Mouse (Mus musculus): ENCODE data around the gene Xlr4b. TPM values are rescaled to one million over a fixed set of nuclear protein-coding genes. Genes with fewer than 3 reads are reported as not detected.

The Xlr4b gene
- polyA plus RNA-seq, 1 experiment from 2014 or later = 0.65 TPM

Other genes starting within 250 kb of the Xlr4b start
- gene Zfp185, start 227.0 kb upstream of the Xlr4b start, polyA plus RNA-seq (2016; fragmentation: Nextera tagmentation; extraction: Ambion mirVana) = 3.7 and 5.6 TPM in 2 replicates
- 0.09 TPM in 1 of 2 replicates, not detected in the other for gene Pnma5, start 177.2 kb upstream of the Xlr4b start, polyA plus RNA-seq (2016; fragmentation: Nextera tagmentation; extraction: Ambion mirVana)
- gene Pnma3, start 149.5 kb upstream of the Xlr4b start, polyA plus RNA-seq (2016; fragmentation: Nextera tagmentation; extraction: Ambion mirVana) = 0.14 and 0.37 TPM in 2 replicates
- 0.64 and 0.65 TPM in 2 replicates for gene Xlr4a, start 131.9 kb upstream of the Xlr4b start, polyA plus RNA-seq (2016; fragmentation: Nextera tagmentation; extraction: Ambion mirVana)
- gene Xlr3a, start 117.2 kb upstream of the Xlr4b start, polyA plus RNA-seq (2016; fragmentation: Nextera tagmentation; extraction: Ambion mirVana) = 2.5 and 3.5 TPM in 2 replicates
- 0.09 and 0.16 TPM in 2 replicates for gene Gm14685, start 97.3 kb upstream of the Xlr4b start, polyA plus RNA-seq (2016; fragmentation: Nextera tagmentation; extraction: Ambion mirVana)
- not detected in 2 replicates for gene Xlr5b, start 65.5 kb upstream of the Xlr4b start, polyA plus RNA-seq (2016; fragmentation: Nextera tagmentation; extraction: Ambion mirVana)
- gene DXBay18, start 64.9 kb upstream of the Xlr4b start, polyA plus RNA-seq (2016; fragmentation: Nextera tagmentation; extraction: Ambion mirVana) = 0.12 TPM in 1 of 2 replicates, not detected in the other
- not detected in 2 replicates for gene Spin2d, start 37.3 kb upstream of the Xlr4b start, polyA plus RNA-seq (2016; fragmentation: Nextera tagmentation; extraction: Ambion mirVana)
- 11.7 and 12.6 TPM in 2 replicates for gene Xlr3b, start 22.1 kb upstream of the Xlr4b start, polyA plus RNA-seq (2016; fragmentation: Nextera tagmentation; extraction: Ambion mirVana)
- 8.4 and 9.4 TPM in 2 replicates for gene F8a, start 14.0 kb downstream of the Xlr4b start, polyA plus RNA-seq (2016; fragmentation: Nextera tagmentation; extraction: Ambion mirVana)
- 0.15 TPM in 2 replicates for gene Xlr4c, start 28.8 kb downstream of the Xlr4b start, polyA plus RNA-seq (2016; fragmentation: Nextera tagmentation; extraction: Ambion mirVana)
- 0.18 and 0.47 TPM in 2 replicates for gene Xlr3c, start 51.1 kb downstream of the Xlr4b start, polyA plus RNA-seq (2016; fragmentation: Nextera tagmentation; extraction: Ambion mirVana)
- gene Xlr5a, start 78.6 kb downstream of the Xlr4b start, polyA plus RNA-seq (2016; fragmentation: Nextera tagmentation; extraction: Ambion mirVana) = not detected in 2 replicates
- not detected in 2 replicates for gene Xlr5c, start 78.6 kb downstream of the Xlr4b start, polyA plus RNA-seq (2016; fragmentation: Nextera tagmentation; extraction: Ambion mirVana)
- gene Gm45015, start 122.5 kb downstream of the Xlr4b start, polyA plus RNA-seq (2016; fragmentation: Nextera tagmentation; extraction: Ambion mirVana) = not detected in 2 replicates
- 19.1 and 20.8 TPM in 2 replicates for gene Zfp275, start 128.3 kb downstream of the Xlr4b start, polyA plus RNA-seq (2016; fragmentation: Nextera tagmentation; extraction: Ambion mirVana)
- not detected in 2 replicates for gene Gm18336, start 184.4 kb downstream of the Xlr4b start, polyA plus RNA-seq (2016; fragmentation: Nextera tagmentation; extraction: Ambion mirVana)
- 0.12 and 0.18 TPM in 2 replicates for gene Zfp92, start 196.8 kb downstream of the Xlr4b start, polyA plus RNA-seq (2016; fragmentation: Nextera tagmentation; extraction: Ambion mirVana)
- gene Trex2, start 221.0 kb downstream of the Xlr4b start, polyA plus RNA-seq (2016; fragmentation: Nextera tagmentation; extraction: Ambion mirVana) = 0.15 TPM in 1 of 2 replicates, not detected in the other
- gene Haus7, start 244.7 kb downstream of the Xlr4b start, polyA plus RNA-seq (2016; fragmentation: Nextera tagmentation; extraction: Ambion mirVana) = 94.0 and 99.8 TPM in 2 replicates

Data from embryonic facial prominence, embryonic 10.5 days (tissue).